Mouse (Mus musculus) mesoderm, embryonic 11.5 days (tissue): Measurements from ENCODE around the gene Prex1.

ENCODE experiments used
- DNase-seq: peaks from one replicate; pipeline ENCODE4 v3.0.0-alpha.2; 2012; ENCODE audit warnings: low read depth, low spot score

The Prex1 gene

GRCm38 (mm10) chr2:166636867-166637672, 76.6 kb downstream of the Prex1 start:
- DNase-seq, result no peak

GRCm38 (mm10) chr2:166635521-166635920, 78.1 kb downstream of the Prex1 start:
- no peak for DNase-seq

DNA sequence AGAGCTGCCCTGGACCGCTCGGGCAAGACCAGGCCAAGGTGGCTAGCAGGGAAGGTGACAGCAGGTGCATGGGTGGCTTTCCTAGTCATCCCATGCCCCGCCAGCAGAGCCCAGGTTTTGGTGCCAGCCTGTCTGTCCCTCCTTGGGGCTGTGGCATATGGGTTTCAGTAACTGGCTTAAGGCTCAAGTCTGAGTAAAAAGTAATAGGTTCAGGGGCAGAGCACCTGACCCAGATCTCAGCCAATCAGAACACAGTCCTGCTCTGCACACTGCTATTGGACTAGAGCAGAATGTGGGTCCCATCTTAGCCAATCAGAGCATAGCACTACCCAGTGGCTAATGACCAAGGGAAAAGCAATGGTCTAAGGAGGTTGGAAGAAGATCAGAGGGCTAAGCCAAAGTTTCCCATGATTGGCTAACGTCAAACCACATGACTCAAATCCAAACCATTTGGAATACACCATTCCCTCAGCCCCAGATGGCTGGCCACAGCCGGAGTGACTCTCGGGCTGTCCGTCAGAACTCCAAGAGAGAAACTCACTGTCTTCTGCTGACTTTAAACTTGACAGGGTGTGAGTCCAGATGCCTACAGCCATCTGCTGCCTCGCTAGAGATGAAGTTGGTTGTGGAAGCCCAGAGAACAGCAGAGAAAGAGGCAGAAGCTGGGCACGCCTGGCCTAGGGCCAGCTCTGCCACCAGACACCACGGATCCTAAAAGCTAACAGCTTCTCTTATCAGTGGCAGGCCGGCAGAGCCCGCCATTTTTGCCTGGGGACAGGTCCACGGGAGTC, 80.9 kb downstream of the Prex1 start:
- no peak for DNase-seq

GRCm38 (mm10) chr2:166631621-166632171, 81.9 kb downstream of the Prex1 start:
- no peak for DNase-seq

DNA sequence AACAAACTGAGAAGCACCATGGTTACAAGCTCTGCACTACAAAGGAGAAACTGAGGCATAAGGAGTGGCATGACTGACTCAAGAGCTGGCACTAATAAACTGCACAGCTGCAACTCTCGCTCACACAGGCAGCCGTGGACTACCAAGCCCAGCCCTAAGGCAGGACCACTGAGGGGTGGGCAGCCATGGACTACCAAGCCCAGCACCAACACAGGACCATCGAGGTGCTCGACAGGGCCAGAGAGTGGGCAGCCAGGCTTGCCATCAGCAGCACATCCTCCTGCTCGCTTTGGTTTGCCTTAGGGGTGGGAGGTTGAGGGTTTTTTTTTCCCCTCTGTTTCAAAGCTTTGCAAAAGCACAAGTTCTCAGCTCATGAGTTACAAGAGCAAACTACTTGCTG, 82.4 kb downstream of the Prex1 start:
- no peak for DNase-seq

DNA sequence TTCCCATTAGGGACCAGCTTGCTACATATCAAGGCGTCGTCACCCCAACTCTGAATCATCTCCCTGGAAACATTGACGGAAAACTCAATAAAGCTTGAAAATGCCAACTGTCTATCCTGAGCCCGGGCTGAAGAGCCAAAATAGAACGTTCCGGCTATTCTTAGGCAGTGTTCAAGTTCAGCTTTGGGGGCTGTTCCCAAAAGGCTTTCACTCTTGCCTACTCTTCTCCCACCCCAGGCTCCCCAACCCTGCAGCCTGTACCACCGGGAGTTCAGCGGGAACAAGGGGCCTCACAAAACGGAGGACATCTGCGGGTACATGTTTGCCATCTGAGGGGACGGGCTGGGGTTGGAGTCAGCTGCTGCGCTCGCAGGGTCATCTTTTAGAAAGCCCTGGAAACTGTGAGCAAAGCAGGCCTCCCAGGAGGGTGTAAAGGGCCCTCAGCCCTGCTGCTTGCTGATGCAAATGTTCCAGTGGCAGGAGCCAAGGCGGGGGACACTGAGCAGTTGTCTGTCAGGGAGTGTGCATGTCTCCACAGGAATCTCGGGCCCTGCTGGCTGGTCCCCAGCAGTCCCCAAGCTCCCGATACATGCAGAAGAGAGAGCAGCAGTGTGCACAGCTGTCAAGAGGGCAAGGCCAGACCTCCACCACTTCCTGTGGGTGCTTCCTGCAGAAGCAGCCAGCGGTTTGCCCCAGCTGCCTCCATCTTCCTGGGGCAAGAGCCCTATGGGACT, 83.5 kb downstream of the Prex1 start:
- no peak for DNase-seq

DNA sequence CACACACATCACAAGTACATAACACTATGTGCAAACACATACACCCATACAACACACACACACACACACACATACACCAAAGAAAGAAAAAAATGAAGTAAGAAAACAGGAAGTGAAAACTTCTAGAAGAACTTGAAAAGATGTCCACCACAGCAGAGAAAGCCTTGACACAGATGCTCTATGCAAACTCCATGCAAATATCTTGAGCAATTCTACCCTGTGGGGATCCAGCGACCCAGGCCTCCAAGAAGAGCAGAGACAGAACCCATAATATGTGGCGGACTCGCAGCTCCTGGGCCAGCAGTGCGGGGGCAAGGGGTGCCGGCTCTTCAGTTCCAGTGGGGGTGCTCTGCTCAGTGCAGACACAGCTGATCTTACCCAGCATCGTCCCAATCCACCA, 86.1 kb downstream of the Prex1 start:
- DNase-seq, result no peak

- no peak for DNase-seq
These were observed 88.4 kb downstream of the Prex1 start for GRCm38 (mm10) chr2:166625219-166625618.

DNA sequence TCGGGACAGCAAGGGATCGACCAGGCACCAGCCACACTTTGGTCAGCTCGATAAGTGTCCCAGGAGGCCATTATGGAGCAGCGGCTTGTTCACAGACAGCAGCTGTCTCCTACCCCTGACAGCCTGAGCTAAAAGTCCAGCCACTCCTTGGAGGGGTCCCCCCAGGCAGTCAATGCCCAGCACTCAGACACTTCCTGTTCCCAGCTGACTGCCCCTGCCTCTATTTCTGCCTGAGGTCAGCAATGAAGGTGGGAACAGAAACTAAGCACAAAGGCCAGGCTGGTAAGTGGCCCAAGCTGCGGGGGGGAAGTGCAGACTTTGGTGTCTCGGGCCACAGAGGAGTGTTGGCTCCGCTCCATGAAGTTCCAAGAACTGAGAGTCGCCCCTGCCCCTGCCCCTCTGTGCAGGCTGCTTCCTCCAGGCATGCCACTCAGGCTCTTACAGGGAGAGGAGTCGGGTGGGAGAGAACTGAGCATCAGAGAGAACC, 90.5 kb downstream of the Prex1 start:
- no peak for DNase-seq

DNA sequence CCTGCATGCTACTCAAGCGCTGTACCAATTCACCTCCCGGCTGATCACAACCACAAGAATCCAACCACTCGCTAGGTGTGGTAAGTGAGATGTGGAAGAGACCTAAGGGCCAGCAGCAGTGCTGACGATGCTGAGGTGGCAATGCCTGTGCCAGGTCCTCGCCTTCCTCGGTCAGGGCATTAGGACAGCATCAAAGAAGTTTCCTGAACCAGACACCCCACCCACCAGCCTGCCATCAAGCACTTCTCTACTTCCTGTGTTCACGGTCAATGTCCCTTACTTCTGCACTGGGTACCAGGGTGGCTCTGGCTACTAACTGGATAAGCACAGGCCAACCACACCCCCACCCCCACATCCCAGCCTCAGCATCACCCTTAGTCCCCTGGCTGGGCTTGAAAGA, 91.0 kb downstream of the Prex1 start:
- no peak for DNase-seq

GRCm38 (mm10) chr2:166622079-166622478, 91.6 kb downstream of the Prex1 start:
- no peak for DNase-seq

DNA sequence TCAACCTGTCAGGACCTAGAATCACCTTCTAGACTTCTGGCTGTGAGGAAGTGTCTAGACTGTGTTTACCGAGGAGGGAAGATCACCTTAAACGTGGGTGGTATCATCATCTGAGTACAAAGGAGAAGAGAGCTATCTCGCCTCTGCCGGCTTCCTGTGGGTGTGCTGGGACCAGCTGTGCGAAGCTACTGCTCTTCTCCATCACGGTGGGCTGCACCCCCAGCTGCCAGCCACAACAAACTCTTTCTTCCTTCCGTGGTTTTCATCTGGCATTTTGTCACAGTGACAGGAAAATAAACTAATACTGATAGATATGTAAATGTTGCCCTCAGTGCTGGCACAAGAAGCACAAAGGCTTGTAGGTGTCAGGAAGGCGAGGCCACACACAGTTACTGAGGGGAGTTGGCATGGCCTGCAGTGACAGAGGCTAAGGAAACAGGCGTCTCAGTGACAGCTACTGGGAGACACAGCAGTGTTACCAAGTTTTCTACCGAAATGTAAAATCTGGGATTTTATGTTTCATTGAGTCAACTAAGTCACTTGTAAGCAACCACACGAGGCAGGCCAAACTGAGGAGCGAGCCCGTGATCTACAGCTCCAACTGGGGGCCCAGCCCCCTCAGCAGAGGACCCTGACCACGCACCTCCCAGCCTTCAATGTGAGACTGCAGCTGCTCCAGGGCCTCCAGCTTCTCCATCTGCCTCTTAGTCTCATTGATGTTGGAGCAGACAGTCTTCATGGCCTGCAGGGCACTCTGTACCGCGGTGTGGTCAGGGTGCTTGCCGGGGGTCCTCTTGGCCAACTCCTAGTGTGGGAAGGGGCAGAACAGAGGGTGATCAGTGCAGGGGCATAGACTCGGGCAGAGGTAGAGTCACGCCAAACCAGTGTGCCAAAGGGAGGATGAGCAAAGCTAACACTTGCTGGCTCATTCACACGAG, 92.8 kb downstream of the Prex1 start:
- DNase-seq, result no peak

- no peak for DNase-seq
These were observed 93.6 kb downstream of the Prex1 start for GRCm38 (mm10) chr2:166619906-166620490.

GRCm38 (mm10) chr2:166619270-166619669, 94.4 kb downstream of the Prex1 start:
- no peak for DNase-seq

DNA sequence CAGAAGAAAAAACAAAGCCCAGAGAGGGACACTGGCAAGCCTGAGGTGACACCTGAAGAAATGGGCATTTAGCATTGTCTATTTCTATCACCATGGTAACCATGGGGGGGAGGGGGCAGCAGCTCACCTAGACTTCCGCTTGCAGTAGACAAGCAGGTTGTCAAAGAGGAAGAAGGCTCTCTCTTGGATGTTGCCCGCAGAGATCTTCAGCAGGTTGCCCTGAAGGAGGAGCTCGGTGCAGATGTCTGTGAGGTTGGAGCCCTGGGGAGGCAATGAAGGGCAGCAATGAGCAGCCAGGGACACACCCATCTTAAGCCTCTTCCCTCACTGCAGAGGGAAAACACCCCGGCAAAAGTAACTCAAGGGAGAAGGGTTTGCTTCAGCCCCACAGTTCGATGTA, 95.9 kb downstream of the Prex1 start:
- DNase-seq, result no peak

DNA sequence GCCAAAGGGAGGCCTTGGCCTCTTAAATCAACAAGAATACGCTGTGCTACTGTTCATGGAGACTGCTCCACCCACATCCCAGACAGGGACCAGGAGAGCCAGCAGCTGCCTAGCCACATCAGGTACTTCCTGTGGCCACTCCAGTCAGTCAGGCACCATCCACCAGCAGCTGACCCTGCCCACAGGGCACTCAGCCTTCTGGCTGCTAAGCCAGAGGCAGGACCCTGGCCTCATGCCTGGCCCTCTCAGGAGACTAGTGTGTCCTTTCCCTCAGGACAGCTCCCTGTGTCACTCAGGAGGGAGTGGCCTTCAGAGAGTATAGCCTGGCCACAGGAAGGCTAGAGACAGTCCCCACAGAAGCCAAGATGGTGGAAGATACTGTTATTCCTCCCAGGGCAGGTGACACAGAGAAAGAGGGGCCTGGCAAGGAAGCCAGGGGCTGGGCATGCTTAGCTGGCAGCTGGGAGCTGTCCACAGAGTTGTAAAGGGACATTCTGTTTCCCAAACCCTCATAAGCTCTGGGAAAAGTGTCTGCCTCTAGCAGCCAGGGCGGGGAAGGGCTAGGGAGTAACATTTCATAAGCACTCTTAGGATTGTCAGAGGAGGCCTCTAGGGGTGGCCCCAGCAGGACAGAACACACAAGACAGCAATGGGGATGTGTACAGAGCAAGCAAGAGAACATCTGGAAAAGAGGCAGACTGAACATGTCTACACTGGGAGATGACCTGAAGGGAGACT, 98.1 kb downstream of the Prex1 start:
- no peak for DNase-seq

- no peak for DNase-seq
These were observed 103.4 kb downstream of the Prex1 start for GRCm38 (mm10) chr2:166610271-166610670.

DNA sequence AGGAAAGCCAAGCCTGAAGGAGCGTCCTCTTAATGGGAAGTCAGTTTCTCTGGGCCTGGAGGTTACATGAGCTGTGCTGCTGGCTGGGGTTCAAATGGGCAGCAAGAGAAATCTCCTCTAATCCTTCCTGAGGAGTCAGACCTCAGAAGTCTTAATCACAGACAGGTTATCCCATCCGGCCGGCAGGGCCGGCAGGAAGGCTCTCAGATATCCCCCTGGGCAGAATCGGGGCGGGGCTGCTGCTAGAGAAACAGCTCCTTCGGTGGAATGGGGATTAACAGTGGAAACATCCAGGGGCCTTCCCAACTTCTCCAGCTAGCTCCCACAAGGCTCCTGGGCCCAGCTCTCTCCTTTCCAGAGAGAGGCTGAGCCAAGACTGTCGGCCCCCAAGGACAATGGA, 105.1 kb downstream of the Prex1 start:
- DNase-seq, result no peak

DNA sequence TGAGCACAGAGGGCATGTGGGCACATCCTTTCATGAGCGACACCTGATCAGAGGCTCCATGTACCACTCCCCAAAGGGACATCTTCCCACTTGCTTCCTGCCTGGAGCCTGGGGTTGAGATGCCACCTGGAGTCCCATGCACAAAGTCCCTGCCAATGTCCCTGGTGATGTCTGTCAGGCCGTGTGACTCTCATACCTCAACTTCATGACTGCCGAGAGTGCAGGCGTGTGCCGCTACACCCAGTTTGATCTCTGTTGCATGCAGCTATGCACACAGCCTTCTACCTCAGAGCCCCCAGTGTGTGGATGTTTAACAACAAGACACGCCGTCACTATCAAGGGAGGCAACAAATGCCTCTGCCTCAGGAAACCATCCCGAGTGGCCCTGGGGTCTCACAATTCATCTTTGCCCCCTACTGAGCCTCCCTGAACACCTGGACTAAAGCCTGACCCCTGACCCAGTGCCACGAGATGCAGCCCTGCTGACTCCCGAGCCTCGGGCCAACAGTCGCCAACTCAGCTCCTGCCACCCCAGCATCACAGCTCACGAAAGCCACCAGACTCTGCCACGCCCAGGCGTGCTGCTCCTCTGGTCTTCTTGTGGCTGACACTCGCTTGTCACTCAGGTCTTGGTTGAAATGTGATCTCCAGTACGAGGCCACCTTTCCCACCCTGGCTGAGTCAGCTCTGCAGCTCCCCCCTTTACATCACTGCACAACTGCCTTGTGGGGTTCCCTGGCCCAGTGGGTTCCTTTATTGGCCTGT, 107.0 kb downstream of the Prex1 start:
- DNase-seq, result no peak
